Comparison of ENCODE assay signal across 12 mouse cellular contexts in genomic region chr9:78614201-78614600, GRCm38 (mm10). TPM values are rescaled to one million over a fixed set of nuclear protein-coding genes. Genes with fewer than 3 reads are reported as not detected.
DNase-seq lines count a peak whose midpoint lies in the region; ATAC-seq and TF ChIP-seq lines count a peak whose summit lies in the region.
"Had no signal": no experiment of that assay in that cellular context is flagged by ENCODE, and none has a peak within 500 bp of the region (broad histone marks: within the 10 kb centered on the region; RNA-seq: fewer than 3 reads in every experiment).

No protein-coding gene starts in this region.

- H3K27ac ChIP-seq in limb, embryonic 15.5 days: peak overlapping the region; percentile 22; the same call in 1 of the 2 replicates
- no peak overlapping the region for H3K27ac ChIP-seq in intestine, postnatal 0 days (ENCODE audit: low read depth, low read length)
- H3K27ac ChIP-seq: macrophage had no signal

- DNase-seq in cerebellum, postnatal 25 days: peak; percentile 11 to 14
- no peak for DNase-seq in cerebellum, adult 9-11 months
- DNase-seq in left cerebral cortex, postnatal 10 days (ENCODE audit: extremely low spot score in 1 of 2, low spot score in 2 of 2): peak; percentile 22 to 45
- no peak for DNase-seq in left cerebral cortex, adult 9 months (ENCODE audit: low spot score in 2 of 2)
- DNase-seq in brain, embryonic 14.5 days (ENCODE audit: low read depth): peak; percentile 79
- DNase-seq in natural killer cell, adult 2 months (ENCODE audit: low spot score in 2 of 2): no peak
- DNase-seq: B cell, adult 2 months had no signal

- 0 out of 2 replicates have a peak, but pooled peaks have one; percentile 54 for ATAC-seq in limb, embryonic 15.5 days (ENCODE audit: insufficient number of reproducible peaks, low FRiP score, low TSS enrichment, low read depth)
- no peak for ATAC-seq in intestine, postnatal 0 days
- ATAC-seq: intestine, embryonic 16.5 days; Patski had no signal

- no peak overlapping the region for H3K4me3 ChIP-seq in limb, embryonic 15.5 days
- H3K4me3 ChIP-seq in intestine, postnatal 0 days (ENCODE audit: low read depth, low read length): no peak overlapping the region

- H3K4me2 ChIP-seq in limb, embryonic 15.5 days: no peak overlapping the region
- no peak overlapping the region for H3K4me2 ChIP-seq in intestine, postnatal 0 days (replicated peaks; ENCODE audit: low read depth)

- no peaks in the 10 kb centered on the region for H3K9me3 ChIP-seq in limb, embryonic 15.5 days
- no peaks in the 10 kb centered on the region for H3K9me3 ChIP-seq in intestine, postnatal 0 days (ENCODE audit: control insufficient read depth)

- no peaks in the 10 kb centered on the region for H3K27me3 ChIP-seq in limb, embryonic 15.5 days
- peaks cover 30% of the 10 kb centered on the region for H3K27me3 ChIP-seq in intestine, postnatal 0 days (replicated peaks; ENCODE audit: control insufficient read depth, insufficient read depth, low read length)
- H3K27me3 ChIP-seq: Patski had no signal

- H3K9ac ChIP-seq in limb, embryonic 15.5 days: no peak overlapping the region
- no peak overlapping the region for H3K9ac ChIP-seq in intestine, postnatal 0 days (ENCODE audit: low read depth, low read length)

- no peak for TF ChIP-seq POLR2A in brain, embryonic 14.5 days (IDR thresholded peaks at IDR 0.05; ENCODE audit: borderline replicate concordance, extremely low read depth, insufficient read depth, insufficient read length, poor library complexity, severe bottlenecking)

- intact Hi-C loops in left cerebral cortex, postnatal 10 days (cut with DNase I): no loop called here

- WGBS in limb, embryonic 15.5 days: 45% methylated on average over 6 of the region's 6 CpGs
- 54% methylated on average over 6 of the region's 6 CpGs for WGBS in intestine, postnatal 0 days

- H3K36me3 ChIP-seq in limb, embryonic 15.5 days: no peaks in the 10 kb centered on the region
- H3K36me3 ChIP-seq in intestine, postnatal 0 days (ENCODE audit: control insufficient read depth, insufficient read depth): no peaks in the 10 kb centered on the region

- H3K4me1 ChIP-seq in limb, embryonic 15.5 days: peaks cover 31% of the 10 kb centered on the region
- no peaks in the 10 kb centered on the region for H3K4me1 ChIP-seq in intestine, postnatal 0 days (replicated peaks; ENCODE audit: control insufficient read depth, insufficient read depth, low read length)

- TF ChIP-seq CTCF in brain, embryonic 14.5 days (IDR thresholded peaks at IDR 0.05; ENCODE audit: borderline replicate concordance, extremely low read depth, insufficient read depth, insufficient read length): no peak
- no peak for TF ChIP-seq CTCF in intestine, postnatal 0 days (IDR thresholded peaks at IDR 0.05; ENCODE audit: low read depth)

RNA-seq across cellular contexts. Expression of gene Cd109, which starts 1.1 kb away (rescaled TPM):
- 1 to 10 TPM; 1.4 to 1.7 TPM for total RNA-seq in left cerebral cortex, postnatal 10 days (2021)
- polyA plus RNA-seq in brain, embryonic 14.5 days (2012; rRNA removed): 1.3 and 2.0 TPM in 2 replicates
- polyA plus RNA-seq in limb, embryonic 15.5 days (2015; fragmentation: Nextera tagmentation; extraction: Ambion mirVana): 23.3 and 24.6 TPM in 2 replicates
- polyA plus RNA-seq in intestine, postnatal 0 days (2015; fragmentation: Nextera tagmentation; extraction: Ambion mirVana): 1.8 and 2.1 TPM in 2 replicates

RNA-seq across cellular contexts. Expression of gene Slc17a5, which starts 26.4 kb away (rescaled TPM):
- total RNA-seq in left cerebral cortex, postnatal 10 days (2021): 10 to 100 TPM; 14.5 to 17.3 TPM
- 9.3 and 11.5 TPM in 2 replicates for polyA plus RNA-seq in brain, embryonic 14.5 days (2012; rRNA removed)
- 22.4 and 22.9 TPM in 2 replicates for polyA plus RNA-seq in limb, embryonic 15.5 days (2015; fragmentation: Nextera tagmentation; extraction: Ambion mirVana)
- 250 and 313 TPM in 2 replicates for polyA plus RNA-seq in intestine, postnatal 0 days (2015; fragmentation: Nextera tagmentation; extraction: Ambion mirVana)

Comparison
In these comparisons a context has a peak if more than half of its experiments do, and no peak if none do; other contexts are left out.
1. DNase-seq: peak in cerebellum, postnatal 25 days (2 of 2), left cerebral cortex, postnatal 10 days (2 of 2) and brain, embryonic 14.5 days (single experiment); none in cerebellum, adult 9-11 months (single experiment), left cerebral cortex, adult 9 months (0 of 2) and natural killer cell, adult 2 months (0 of 2).
2. RNA of gene Slc17a5, which starts 26.4 kb away (polyA plus RNA-seq): 250 to 313 TPM in intestine, postnatal 0 days; 22.4 to 22.9 TPM in limb, embryonic 15.5 days and 9.3 to 11.5 TPM in brain, embryonic 14.5 days; every median in the first group is over 10 times any median in the second.